Mouse (Mus musculus) liver, embryonic 12.5 days (tissue): ENCODE measurements at regions not wholly inside any gene's neighbourhood (a gene's known extent, or its start where the extent isn't known, plus 50 kb on each side); places are given as distances from the start of the nearest gene placed in this dataset.
A peak's percentile ranks its signal among the peaks of the same experiment; 100 is the strongest.

Experiments used
- ATAC-seq: fragments of 200-750 bp; cut with Nextera tagmentation; 2 replicates; pipeline ENCODE4 v1.8.0; 2017; ENCODE audit warnings: moderate number of reproducible peaks, mild to moderate bottlenecking, moderate library complexity
- H3K27ac ChIP-seq: fragments of 300-500 bp; sonication (generic); 2 replicates; pipeline ENCODE4 v1.5.1; 2016; ENCODE audit warnings: mild to moderate bottlenecking
- H3K27me3 ChIP-seq: fragments of 300-500 bp; sonication (generic); replicated peaks from 2 replicates; pipeline ENCODE4 v1.6.1; 2016; ENCODE audit warnings: mild to moderate bottlenecking, moderate library complexity
- H3K36me3 ChIP-seq: fragments of 300-500 bp; sonication (generic); 2 replicates; pipeline ENCODE4 v1.6.1; 2016; ENCODE audit warnings: mild to moderate bottlenecking, moderate library complexity
- H3K4me1 ChIP-seq: fragments of 300-500 bp; sonication (generic); 2 replicates; pipeline ENCODE4 v1.6.1; 2016
- H3K4me2 ChIP-seq: fragments of 300-500 bp; sonication (generic); 2 replicates; pipeline ENCODE4 v1.6.1; 2016; ENCODE audit warnings: mild to moderate bottlenecking, moderate library complexity
- H3K4me3 ChIP-seq: fragments of 300-500 bp; sonication (generic); 2 replicates; pipeline ENCODE4 v1.5.1; 2016; ENCODE audit warnings: mild to moderate bottlenecking, moderate library complexity
- H3K9ac ChIP-seq: fragments of 300-500 bp; sonication (generic); 2 replicates; pipeline ENCODE4 v1.6.1; 2016; ENCODE audit warnings: mild to moderate bottlenecking, moderate library complexity
- H3K9me3 ChIP-seq: fragments of 300-500 bp; sonication (generic); replicated peaks from 2 replicates; pipeline ENCODE4 v1.6.1; 2016; ENCODE audit warnings: mild to moderate bottlenecking, moderate library complexity
- WGBS: fragments of 180-500 bp; shearing (Covaris S2); methylation state at CpG from one replicate; pipeline ENCODE4 v1.1.7; 2016; ENCODE audit not compliant: insufficient replicate concordance; 5-methylcytosine and 5-hydroxymethylcytosine counted together

DNA sequence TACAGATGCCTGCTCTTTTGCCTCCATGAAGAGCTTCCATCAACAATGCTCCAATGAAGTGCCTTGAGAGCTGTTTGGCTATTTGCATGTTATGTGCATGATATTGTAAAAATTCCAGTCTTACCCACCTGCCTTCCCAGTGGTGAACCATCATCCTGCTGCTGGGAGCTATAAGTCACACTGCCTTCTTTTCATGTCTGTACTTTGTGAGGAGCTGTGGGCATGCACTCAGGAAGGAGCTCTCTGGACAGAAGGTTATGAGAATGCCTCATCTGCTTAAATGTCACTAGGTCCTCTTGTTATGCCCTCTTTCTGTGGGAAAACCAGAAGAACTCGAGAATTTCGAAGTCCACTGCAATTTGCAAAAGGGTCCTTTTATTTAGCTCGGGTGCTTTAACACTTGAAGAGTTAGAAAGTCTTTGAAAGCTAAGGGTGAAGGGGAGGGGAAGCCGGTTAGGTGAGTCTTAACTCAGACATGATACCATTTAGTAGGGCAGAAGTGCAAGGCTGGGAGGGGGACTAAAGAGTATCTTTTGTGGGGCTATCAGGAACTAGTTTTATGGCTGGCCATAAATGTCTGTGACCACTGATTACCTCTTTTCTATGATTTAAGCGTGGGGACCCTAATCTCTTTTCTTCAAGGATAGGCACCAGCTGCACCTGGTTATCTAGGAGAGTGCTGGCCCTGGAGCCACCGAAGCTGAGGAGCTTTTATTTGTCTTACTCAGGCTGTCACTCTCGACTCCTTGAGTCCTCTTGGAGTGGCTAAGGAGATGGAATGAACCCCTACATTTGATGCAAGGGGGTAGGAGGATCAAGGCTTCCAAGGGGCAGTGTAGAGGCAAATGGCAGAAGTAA, 144.8 kb downstream of the Csl start:
- ATAC-seq = no peak

DNA sequence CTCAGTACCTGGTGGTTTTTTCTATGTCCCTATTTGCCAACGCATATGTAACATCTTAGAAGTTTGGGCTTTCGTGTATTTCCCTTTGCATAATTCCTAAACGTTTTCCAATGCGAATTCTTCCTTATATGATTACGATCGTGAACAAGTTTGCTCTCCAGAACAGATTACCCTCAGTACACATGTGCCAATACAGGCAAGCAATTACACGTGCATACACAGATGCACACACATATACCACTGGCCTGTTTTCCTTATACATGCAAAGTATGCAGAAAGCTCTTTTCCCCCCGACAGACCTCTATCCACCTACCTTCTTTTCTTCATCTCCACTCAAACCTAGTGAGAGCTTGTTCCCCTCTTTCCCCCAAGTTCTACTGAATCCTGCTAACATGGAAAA, 144.1 kb downstream of the Csl start:
- WGBS = 65% methylated on average over 8 of the region's 8 CpGs
- Histone ChIP-seq H3K27me3 (no peaks in the 10 kb centered on the region), H3K36me3 (no peaks in the 10 kb centered on the region), H3K9ac (no peak overlapping the region), H3K9me3 (no peaks in the 10 kb centered on the region), H3K4me3 (no peak overlapping the region), H3K27ac (no peak overlapping the region), H3K4me2 (no peak overlapping the region), H3K4me1 (no peaks in the 10 kb centered on the region)
- no peak for ATAC-seq

More for the DNA sequence above, 144.8 kb downstream of the Csl start:
- no peaks in the 10 kb centered on the region for H3K9me3 ChIP-seq
- no peaks in the 10 kb centered on the region for H3K27me3 ChIP-seq
- no peak overlapping the region for H3K4me2 ChIP-seq
- no peaks in the 10 kb centered on the region for H3K36me3 ChIP-seq
- 34% methylated on average over 7 of the region's 7 CpGs for WGBS
- no peak overlapping the region for H3K27ac ChIP-seq
- no peaks in the 10 kb centered on the region for H3K4me1 ChIP-seq
- H3K9ac ChIP-seq = no peak overlapping the region
- H3K4me3 ChIP-seq = no peak overlapping the region

DNA sequence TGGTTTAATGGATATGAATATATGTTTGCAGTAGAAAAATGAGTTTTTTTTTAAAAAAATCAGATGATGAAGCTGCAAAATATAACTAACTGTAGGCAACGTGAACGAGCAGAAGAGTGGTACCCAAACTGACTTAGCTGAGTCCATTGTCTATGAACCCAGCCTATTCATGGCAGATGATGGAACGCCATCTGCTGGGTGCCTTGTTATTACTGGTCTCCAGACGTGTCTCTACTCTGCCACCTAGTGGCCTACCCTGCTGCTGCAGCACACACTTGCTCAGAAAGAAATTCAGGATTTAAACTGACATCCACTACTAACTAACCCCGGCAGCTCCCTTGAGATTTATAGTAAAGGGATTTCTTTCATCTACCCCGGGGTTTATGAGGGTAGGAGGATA, 143.7 kb downstream of the Csl start:
- Histone ChIP-seq H3K4me3 (no peak overlapping the region), H3K9me3 (no peaks in the 10 kb centered on the region), H3K27me3 (no peaks in the 10 kb centered on the region), H3K36me3 (no peaks in the 10 kb centered on the region), H3K27ac (no peak overlapping the region), H3K4me2 (no peak overlapping the region), H3K4me1 (no peaks in the 10 kb centered on the region), H3K9ac (no peak overlapping the region)
- ATAC-seq = no peak
- 11% methylated on average over 6 of the region's 6 CpGs for WGBS

DNA sequence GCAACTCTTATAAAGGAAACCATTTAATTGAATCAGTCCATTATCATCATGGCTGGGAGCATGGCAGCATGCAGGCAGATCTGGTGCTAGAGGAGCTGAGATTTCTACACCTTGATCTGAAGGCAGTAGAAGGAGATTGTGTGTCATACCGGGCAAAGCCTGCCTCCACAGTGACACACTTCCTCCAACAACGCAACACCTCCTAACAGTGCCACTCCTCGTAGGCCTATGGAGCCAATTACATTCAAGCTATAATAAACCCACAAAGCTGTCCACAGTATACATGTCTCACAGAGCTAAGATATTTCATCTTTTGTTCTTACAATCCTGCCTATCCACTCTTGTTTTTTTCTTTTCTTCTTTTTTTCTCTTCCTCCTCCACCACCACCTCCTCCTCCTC, 141.8 kb downstream of the Csl start:
- H3K27me3 ChIP-seq = no peaks in the 10 kb centered on the region
- WGBS = 61% methylated on average over 3 of the region's 3 CpGs
- no peaks in the 10 kb centered on the region for H3K4me1 ChIP-seq
- H3K9me3 ChIP-seq = no peaks in the 10 kb centered on the region
- no peak for ATAC-seq
- H3K4me2 ChIP-seq = no peak overlapping the region
- no peak overlapping the region for H3K27ac ChIP-seq
- no peak overlapping the region for H3K9ac ChIP-seq
- H3K36me3 ChIP-seq = no peaks in the 10 kb centered on the region
- no peak overlapping the region for H3K4me3 ChIP-seq

DNA sequence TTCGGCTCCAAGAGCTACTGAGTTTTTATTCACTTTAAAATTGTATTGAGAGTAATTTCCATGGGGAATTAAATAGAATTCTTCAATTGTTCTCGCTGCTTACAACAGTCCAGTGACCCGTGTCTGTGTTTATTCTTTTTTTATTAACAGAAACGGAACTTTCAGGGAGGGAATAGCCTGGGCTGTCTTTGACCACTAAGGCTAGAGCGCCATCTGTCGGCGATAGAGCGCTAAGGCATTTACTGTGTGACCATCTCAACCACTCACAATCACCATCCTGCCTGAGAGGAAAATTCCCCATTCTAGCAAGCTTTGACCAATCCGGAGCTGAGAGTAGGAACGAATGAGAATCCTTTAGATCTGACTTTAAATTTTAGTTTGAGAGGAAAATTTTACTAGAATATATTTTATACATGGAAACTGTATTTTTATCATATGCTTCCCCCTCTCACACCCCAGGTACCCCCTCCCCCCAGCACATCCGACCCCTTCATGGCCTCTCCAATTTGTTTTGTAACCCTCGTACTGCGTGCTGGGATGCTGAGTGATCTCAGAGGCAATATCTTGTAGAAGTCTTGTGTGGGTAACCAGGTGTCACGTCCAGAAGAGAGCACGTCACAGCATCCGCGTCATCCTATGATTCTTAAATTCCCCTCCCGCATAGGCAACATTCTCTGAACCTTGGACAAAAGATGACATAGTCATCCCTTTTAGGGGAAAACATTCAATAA, 139.9 kb downstream of the Csl start:
- 42% methylated on average over 18 of the region's 18 CpGs for WGBS
- 0 out of 2 replicates have a peak overlapping the region, but pooled peaks have one; percentile 1 for H3K4me2 ChIP-seq
- no peaks in the 10 kb centered on the region for H3K36me3 ChIP-seq
- H3K9me3 ChIP-seq = no peaks in the 10 kb centered on the region
- no peaks in the 10 kb centered on the region for H3K27me3 ChIP-seq
- H3K9ac ChIP-seq = no peak overlapping the region
- H3K27ac ChIP-seq = no peak overlapping the region
- no peak overlapping the region for H3K4me3 ChIP-seq
- H3K4me1 ChIP-seq = no peaks in the 10 kb centered on the region
- ATAC-seq = no peak

DNA sequence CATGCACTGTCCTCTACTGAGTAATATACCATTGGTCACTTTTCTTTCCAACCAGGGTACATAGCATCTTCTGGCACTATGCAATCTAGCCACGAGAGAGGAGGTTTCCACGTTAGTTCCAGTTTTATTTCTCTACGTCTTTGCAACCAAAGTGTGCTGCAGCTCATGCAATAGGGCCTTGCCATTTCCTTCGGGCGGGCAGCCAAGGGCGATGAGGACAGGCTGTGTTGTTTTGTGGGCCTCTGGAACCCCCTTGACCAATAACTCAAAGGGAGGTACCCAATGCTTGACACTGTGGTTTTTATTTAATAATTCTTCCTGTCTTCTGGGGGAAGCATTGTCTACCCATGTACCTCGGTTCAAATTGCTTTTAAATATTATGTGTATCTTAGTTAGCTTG, 139.0 kb downstream of the Csl start:
- ATAC-seq = no peak
- H3K9ac ChIP-seq = no peak overlapping the region
- H3K4me3 ChIP-seq = no peak overlapping the region
- no peaks in the 10 kb centered on the region for H3K27me3 ChIP-seq
- no peaks in the 10 kb centered on the region for H3K9me3 ChIP-seq
- WGBS = 62% methylated on average over 7 of the region's 7 CpGs
- no peaks in the 10 kb centered on the region for H3K4me1 ChIP-seq
- no peaks in the 10 kb centered on the region for H3K36me3 ChIP-seq
- H3K27ac ChIP-seq = no peak overlapping the region
- H3K4me2 ChIP-seq = no peak overlapping the region

DNA sequence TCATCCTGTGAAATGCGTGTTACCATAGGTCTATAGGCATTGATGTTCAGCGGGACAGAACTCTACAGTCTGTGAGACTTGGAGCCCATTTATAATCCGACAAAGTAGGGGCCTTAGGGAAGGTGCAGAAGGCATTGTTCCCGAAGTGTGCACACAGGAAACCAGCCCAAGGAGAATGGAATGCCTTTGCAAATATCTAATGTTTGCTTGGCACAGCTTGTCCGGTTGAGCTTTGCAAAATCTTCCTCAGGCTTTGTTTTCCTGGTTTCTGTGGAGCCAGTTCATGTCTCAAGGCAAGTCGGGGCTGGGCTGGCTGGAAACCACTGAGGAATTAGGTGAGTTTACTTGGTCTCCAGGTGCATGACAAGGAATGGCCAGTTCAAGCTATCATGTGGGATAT, 132.1 kb downstream of the Csl start:
- 61% methylated on average over 6 of the region's 6 CpGs for WGBS
- no peak overlapping the region for H3K4me2 ChIP-seq
- no peak overlapping the region for H3K4me3 ChIP-seq
- H3K4me1 ChIP-seq = no peaks in the 10 kb centered on the region
- no peak overlapping the region for H3K9ac ChIP-seq
- no peak overlapping the region for H3K27ac ChIP-seq
- ATAC-seq = no peak
- H3K9me3 ChIP-seq = no peaks in the 10 kb centered on the region
- H3K36me3 ChIP-seq = no peaks in the 10 kb centered on the region
- H3K27me3 ChIP-seq = no peaks in the 10 kb centered on the region

DNA sequence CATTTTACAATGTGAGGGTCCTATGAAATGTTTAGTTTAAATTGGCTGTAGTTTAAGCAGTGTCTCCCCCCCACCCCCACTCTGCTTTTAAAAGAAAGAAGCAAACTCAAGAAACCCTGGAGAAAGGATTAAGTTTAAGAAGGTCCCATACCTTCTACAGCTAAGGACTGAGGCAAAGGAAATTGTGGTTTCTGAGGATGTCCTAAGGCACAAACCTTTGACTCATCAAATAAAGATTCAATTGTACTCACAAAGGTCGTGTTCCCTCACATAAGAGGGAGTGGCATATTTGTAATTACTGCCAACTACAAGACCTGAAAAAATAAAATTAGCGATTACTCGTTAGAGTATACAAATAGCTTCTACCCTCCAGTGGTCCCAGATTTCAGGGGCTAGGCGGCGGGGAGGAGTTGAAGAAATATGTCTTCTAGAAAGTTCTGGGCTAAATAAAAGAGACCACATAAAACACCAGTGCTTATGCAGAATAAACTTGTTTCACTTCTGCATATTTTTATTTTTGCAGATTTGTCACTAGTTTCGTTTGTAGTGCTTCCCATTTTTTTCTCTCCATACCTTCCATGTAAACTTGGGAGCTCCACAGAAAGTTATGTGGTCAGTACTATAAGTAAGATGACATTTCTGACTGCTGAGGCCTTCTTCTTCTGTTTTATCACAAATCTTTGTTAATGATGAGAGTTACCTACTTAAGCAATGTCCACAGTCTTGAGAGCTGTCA, 127.0 kb downstream of the Csl start:
- Histone ChIP-seq H3K9me3 (no peaks in the 10 kb centered on the region), H3K4me2 (no peak overlapping the region), H3K9ac (no peak overlapping the region), H3K27me3 (no peaks in the 10 kb centered on the region), H3K4me1 (no peaks in the 10 kb centered on the region), H3K36me3 (no peaks in the 10 kb centered on the region), H3K27ac (no peak overlapping the region), H3K4me3 (no peak overlapping the region)
- ATAC-seq = no peak
- WGBS = 64% methylated on average over 6 of the region's 6 CpGs

DNA sequence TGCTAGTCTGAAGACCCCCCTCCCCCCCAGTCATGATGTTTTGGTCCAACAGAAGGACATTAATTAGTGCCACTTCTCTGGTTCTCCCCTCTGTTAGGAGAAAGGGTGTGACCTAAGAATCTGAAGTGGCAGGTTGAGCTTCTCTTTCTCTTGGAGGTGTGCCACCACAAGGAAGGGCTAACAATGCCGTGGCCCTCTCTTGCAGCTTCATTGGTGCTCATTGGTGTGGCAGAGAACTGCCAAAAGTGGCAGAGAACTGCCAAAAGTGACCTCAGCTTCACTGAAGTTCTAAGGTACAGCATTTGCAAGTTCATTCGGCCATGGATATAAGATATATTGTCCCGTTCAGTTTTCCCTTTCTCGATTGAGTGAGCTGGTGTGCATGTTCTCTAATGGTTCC, 123.7 kb downstream of the Csl start:
- Histone ChIP-seq H3K9me3 (no peaks in the 10 kb centered on the region), H3K9ac (no peak overlapping the region), H3K4me1 (no peaks in the 10 kb centered on the region), H3K36me3 (no peaks in the 10 kb centered on the region), H3K4me2 (no peak overlapping the region), H3K4me3 (no peak overlapping the region), H3K27me3 (no peaks in the 10 kb centered on the region), H3K27ac (no peak overlapping the region)
- ATAC-seq = no peak
- 76% methylated on average over 4 of the region's 4 CpGs for WGBS

DNA sequence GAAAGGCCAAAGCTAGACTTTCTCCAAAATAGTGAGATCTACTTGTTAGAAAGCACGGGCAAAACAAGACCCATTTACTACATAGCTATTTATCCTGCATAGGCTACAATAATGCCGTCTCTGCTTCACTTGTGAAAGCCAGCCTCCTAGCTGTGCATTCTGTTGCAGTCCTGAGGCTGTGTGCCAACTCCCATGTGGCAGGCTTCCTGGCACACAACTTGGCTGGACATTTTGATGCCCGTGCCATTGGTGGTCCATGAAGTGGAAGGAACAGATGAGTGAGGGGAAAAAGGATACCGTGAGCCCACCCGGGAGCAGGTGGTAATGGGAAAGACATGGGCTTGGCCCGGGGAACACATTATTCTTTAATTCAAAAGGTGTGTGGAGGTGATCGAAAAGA, 120.4 kb downstream of the Csl start:
- Histone ChIP-seq H3K4me3 (no peak overlapping the region), H3K4me1 (no peaks in the 10 kb centered on the region), H3K27me3 (no peaks in the 10 kb centered on the region), H3K9me3 (no peaks in the 10 kb centered on the region), H3K4me2 (no peak overlapping the region), H3K27ac (no peak overlapping the region), H3K36me3 (no peaks in the 10 kb centered on the region), H3K9ac (no peak overlapping the region)
- WGBS = 68% methylated on average over 7 of the region's 7 CpGs
- ATAC-seq = no peak

DNA sequence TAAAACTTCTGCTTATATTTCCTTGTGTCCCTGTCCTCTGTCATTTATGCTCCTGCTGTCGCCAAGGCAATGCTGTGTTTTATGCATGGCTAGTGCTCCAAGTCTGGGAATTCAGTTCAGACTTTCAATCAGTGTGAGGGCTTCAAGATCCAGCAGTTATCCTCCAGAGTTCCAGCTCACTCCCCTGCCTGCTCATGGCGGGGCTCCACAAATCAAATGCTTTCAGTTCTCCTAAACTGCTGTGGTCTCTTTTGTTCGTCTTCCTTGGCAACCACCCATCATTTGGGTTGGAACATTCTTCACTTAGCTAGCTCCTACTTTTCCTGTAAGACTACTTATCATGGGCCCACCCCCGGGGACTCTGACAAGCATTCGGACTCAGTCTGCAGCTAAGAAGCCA, 120.0 kb downstream of the Csl start:
- no peak overlapping the region for H3K9ac ChIP-seq
- no peak overlapping the region for H3K4me3 ChIP-seq
- H3K27me3 ChIP-seq = no peaks in the 10 kb centered on the region
- WGBS = 47% methylated on average over 5 of the region's 5 CpGs
- H3K36me3 ChIP-seq = no peaks in the 10 kb centered on the region
- H3K9me3 ChIP-seq = no peaks in the 10 kb centered on the region
- no peaks in the 10 kb centered on the region for H3K4me1 ChIP-seq
- H3K27ac ChIP-seq = no peak overlapping the region
- no peak overlapping the region for H3K4me2 ChIP-seq
- ATAC-seq = no peak

DNA sequence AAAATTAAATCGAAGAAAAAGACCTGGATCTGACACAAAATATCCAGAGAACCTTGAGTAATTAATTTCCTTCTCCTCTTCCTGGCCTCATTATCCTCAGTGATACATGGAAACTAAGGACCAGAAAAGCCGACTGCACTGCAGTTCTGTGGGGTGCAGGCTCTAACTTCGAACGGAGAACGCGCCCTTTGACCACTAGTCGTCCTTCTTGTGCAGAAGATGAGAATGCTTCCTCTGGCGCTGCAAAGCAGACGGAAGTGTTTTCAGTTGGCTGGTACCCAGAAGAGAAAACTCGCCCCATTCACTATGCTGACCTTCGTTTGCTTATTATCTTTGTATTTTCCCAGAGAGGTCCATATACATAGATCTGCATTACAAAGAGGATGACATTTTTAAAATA, 117.7 kb downstream of the Csl start:
- Histone ChIP-seq H3K4me3 (no peak overlapping the region), H3K36me3 (no peaks in the 10 kb centered on the region), H3K9me3 (no peaks in the 10 kb centered on the region), H3K27me3 (no peaks in the 10 kb centered on the region), H3K9ac (no peak overlapping the region), H3K27ac (no peak overlapping the region), H3K4me2 (no peak overlapping the region), H3K4me1 (no peaks in the 10 kb centered on the region)
- no peak for ATAC-seq
- 15% methylated on average over 11 of the region's 11 CpGs for WGBS
